Mouse (Mus musculus) macrophage (primary cell): ENCODE measurements around the gene Pcnx2. TPM values are rescaled to one million over a fixed set of nuclear protein-coding genes. Genes with fewer than 3 reads are reported as not detected.

Source experiments
- H3K27ac ChIP-seq: fragments of 350-480 bp; formaldehyde crosslinking; 2 replicates; pipeline ENCODE4 v1.9.0; 2021
- H3K36me3 ChIP-seq: fragments of 350-480 bp; formaldehyde crosslinking; 2 replicates; pipeline ENCODE4 v1.9.0; 2021; ENCODE audit errors: inconsistent target
- H3K4me3 ChIP-seq: fragments of 350-480 bp; formaldehyde crosslinking; 2 replicates; pipeline ENCODE4 v1.9.0; 2021; ENCODE audit errors: inconsistent target
- H3K79me2 ChIP-seq: fragments of 350-480 bp; formaldehyde crosslinking; 2 replicates; pipeline ENCODE4 v1.9.0; 2021; ENCODE audit errors: inconsistent target
- WGBS: methylation state at CpG from one replicate; pipeline ENCODE4 v1.1.7; 2026; ENCODE audit warnings: inconsistent platforms; ENCODE audit not compliant: missing documents; 5-methylcytosine and 5-hydroxymethylcytosine counted together
- polyA plus RNA-seq: library from polyadenylated mRNA; stranded (reverse); fragments of 250-400 nt; gene quantifications from 3 replicates; pipeline ENCODE4 v1.2.4, GENCODE M21; 2018; ENCODE audit warnings: inconsistent platforms

Pcnx2 gene
- polyA plus RNA-seq, 1 experiment from 2014 or later, result not detected

GRCm38 (mm10) chr8:125870179-125870702, 27.9 kb downstream of the Pcnx2 start:
- no peak overlapping the region for H3K4me3 ChIP-seq
- H3K79me2 ChIP-seq, result no peaks in the 10 kb centered on the region
- WGBS, result 62% methylated on average over 6 of the region's 6 CpGs
- no peaks in the 10 kb centered on the region for H3K36me3 ChIP-seq
- no peak overlapping the region for H3K27ac ChIP-seq

DNA sequence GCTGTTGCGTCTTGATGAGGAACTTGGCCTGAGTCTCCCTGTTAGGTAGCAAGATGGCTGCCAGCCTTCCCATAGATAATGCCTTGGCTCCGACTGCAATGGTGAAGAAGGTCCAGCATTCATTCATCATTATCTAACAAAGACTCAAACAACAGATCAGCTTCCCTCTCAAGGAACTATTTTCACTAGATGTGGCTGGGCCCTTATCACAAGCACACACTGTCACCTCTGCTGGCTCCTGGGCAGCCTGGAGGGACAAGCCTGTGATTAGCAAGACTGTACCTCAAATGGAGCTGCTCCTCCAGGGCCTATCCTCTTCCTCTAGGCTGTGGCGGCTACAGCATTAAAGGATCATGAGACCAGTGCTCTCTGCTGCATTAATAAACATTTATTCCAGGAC, 28.4 kb downstream of the Pcnx2 start:
- H3K36me3 ChIP-seq, result no peaks in the 10 kb centered on the region
- no peak overlapping the region for H3K27ac ChIP-seq
- WGBS, result 94% methylated on average over 3 of the region's 3 CpGs
- no peak overlapping the region for H3K4me3 ChIP-seq
- H3K79me2 ChIP-seq, result no peaks in the 10 kb centered on the region

- Histone ChIP-seq H3K79me2 (no peaks in the 10 kb centered on the region), H3K27ac (no peak overlapping the region), H3K4me3 (no peak overlapping the region), H3K36me3 (no peaks in the 10 kb centered on the region)
- WGBS, result 58% methylated on average over 7 of the region's 7 CpGs
Measured at GRCm38 (mm10) chr8:125868552-125868951, 29.6 kb downstream of the Pcnx2 start.

DNA sequence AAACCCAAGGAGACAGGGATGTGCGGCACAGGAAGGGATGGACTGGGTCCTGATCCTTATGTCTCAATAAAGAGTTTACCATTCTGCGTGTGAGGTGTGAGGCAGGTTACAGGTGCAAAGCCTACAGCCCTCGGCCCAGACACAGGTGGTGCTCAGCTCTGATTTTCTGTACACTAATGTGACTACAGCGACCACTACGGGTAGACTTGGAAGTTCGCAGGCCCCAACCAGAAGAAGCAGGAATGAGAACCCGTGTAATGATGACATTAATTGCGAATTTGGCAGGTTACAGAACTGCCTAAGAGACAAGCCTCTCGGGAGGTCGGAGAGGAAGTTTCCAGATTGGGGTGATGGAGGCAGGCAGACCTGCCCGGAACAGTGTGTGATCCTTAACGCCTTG, 32.0 kb downstream of the Pcnx2 start:
- no peak overlapping the region for H3K27ac ChIP-seq
- no peaks in the 10 kb centered on the region for H3K79me2 ChIP-seq
- no peaks in the 10 kb centered on the region for H3K36me3 ChIP-seq
- WGBS, result 70% methylated on average over 9 of the region's 12 CpGs
- no peak overlapping the region for H3K4me3 ChIP-seq

DNA sequence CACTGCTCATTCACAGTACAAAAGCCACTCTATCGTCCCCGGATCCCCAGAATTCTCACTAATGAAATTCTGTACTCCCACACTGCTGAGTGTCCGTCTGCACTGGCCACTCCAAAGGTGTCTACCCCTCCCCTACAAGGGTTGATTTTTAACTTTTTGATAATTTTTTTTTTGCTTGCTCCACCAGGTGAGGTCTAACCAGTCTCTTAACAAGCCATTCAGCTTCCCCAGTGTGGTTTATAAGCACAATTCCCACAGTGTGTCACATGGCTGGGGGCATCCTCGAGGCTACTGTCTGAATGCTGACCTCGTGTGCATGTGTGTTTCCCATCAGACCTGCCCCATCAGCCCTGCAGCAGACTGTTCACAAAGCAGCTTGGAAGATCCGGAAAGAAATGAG, 40.9 kb downstream of the Pcnx2 start:
- WGBS, result 74% methylated on average over 6 of the region's 6 CpGs
- H3K36me3 ChIP-seq, result no peaks in the 10 kb centered on the region

DNA sequence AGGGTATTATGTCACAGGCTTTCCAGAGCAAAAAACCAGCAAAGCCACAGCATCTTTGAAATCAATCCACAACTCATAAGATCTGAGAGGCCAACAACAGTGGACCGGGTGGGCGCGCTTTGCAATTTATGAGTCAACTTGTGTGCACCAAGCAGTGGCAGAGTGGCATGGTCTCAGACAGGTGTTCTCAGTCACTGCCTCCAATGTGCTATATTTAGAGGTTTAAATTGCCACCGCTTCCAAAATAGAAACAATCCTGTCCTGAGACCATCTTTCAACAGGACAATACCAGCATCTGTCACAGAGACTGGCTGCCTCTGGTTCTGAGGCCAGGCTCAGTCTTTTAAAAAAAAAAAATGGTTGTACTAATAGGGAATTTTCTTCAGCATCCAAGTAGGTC, 42.0 kb downstream of the Pcnx2 start:
- WGBS, result 87% methylated on average over 4 of the region's 4 CpGs
- H3K4me3 ChIP-seq, result no peak overlapping the region
- no peaks in the 10 kb centered on the region for H3K79me2 ChIP-seq
- no peaks in the 10 kb centered on the region for H3K36me3 ChIP-seq
- H3K27ac ChIP-seq, result no peak overlapping the region

More for the DNA sequence above, 40.9 kb downstream of the Pcnx2 start:
- Histone ChIP-seq H3K4me3 (no peak overlapping the region), H3K79me2 (no peaks in the 10 kb centered on the region), H3K27ac (no peak overlapping the region)

- Histone ChIP-seq H3K79me2 (no peaks in the 10 kb centered on the region), H3K4me3 (no peak overlapping the region), H3K36me3 (no peaks in the 10 kb centered on the region), H3K27ac (no peak overlapping the region)
- WGBS, result 82% methylated on average over 7 of the region's 7 CpGs
Measured at GRCm38 (mm10) chr8:125854379-125854778, 43.7 kb downstream of the Pcnx2 start.

DNA sequence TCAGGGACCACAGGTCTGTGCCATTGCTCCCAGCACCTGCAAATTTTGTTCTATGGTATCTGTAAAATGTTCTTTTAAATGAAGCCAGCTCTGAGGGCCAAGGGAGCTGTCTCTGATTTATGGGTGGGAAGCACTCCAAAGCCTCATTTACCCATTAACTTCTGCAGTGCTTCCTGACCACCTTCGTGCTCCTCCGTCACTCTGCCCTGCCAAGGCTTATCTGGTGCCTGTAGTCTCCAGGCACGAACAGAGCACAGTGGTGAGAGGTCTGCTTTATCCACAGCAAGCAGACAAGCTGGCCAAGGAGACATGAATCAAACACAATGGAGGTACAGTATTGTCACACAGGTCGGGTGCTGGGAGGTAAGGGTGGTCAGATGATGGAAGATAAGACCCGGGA, 44.8 kb downstream of the Pcnx2 start:
- no peak overlapping the region for H3K27ac ChIP-seq
- no peak overlapping the region for H3K4me3 ChIP-seq
- 29% methylated on average over 5 of the region's 5 CpGs for WGBS
- no peaks in the 10 kb centered on the region for H3K36me3 ChIP-seq
- H3K79me2 ChIP-seq, result no peaks in the 10 kb centered on the region

- H3K4me3 ChIP-seq, result no peak overlapping the region
Measured at GRCm38 (mm10) chr8:125849181-125849580, 48.9 kb downstream of the Pcnx2 start.

GRCm38 (mm10) chr8:125847842-125848241, 50.3 kb downstream of the Pcnx2 start:
- WGBS, result 88% methylated on average over 12 of the region's 12 CpGs
- Histone ChIP-seq H3K4me3 (no peak overlapping the region), H3K27ac (no peak overlapping the region), H3K36me3 (no peaks in the 10 kb centered on the region), H3K79me2 (no peaks in the 10 kb centered on the region)

More at GRCm38 (mm10) chr8:125849181-125849580, 48.9 kb downstream of the Pcnx2 start:
- Histone ChIP-seq H3K36me3 (no peaks in the 10 kb centered on the region), H3K79me2 (no peaks in the 10 kb centered on the region), H3K27ac (no peak overlapping the region)
- 48% methylated on average over 4 of the region's 4 CpGs for WGBS

DNA sequence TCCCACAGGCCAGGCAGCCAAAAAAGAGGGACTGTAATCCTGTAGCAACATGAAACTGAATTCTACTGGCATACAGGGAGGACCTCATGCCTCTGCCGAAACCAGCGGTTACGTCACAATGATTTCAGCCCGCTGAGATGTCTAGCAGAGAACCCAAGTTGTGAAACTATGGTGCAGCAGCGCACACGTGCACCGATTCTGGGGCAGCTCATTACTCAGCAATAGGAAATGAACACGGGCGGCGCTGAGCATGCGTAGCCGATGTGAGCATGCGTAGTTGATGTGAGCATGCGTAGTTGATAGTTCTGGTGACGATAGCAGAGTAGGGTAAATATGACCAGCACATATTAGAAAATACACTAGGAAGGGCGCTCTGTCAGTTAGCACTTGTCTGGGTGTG, 52.8 kb downstream of the Pcnx2 start:
- Histone ChIP-seq H3K79me2 (no peaks in the 10 kb centered on the region), H3K4me3 (no peak overlapping the region), H3K36me3 (no peaks in the 10 kb centered on the region), H3K27ac (no peak overlapping the region)
- WGBS, result 27% methylated on average over 14 of the region's 16 CpGs

- WGBS, result 88% methylated on average over 15 of the region's 15 CpGs
- no peak overlapping the region for H3K4me3 ChIP-seq
- no peaks in the 10 kb centered on the region for H3K79me2 ChIP-seq
- no peaks in the 10 kb centered on the region for H3K36me3 ChIP-seq
- H3K27ac ChIP-seq, result no peak overlapping the region
Measured at GRCm38 (mm10) chr8:125843122-125843836, 54.8 kb downstream of the Pcnx2 start.

- H3K36me3 ChIP-seq, result no peaks in the 10 kb centered on the region
- H3K79me2 ChIP-seq, result no peaks in the 10 kb centered on the region
- H3K4me3 ChIP-seq, result no peak overlapping the region
- no peak overlapping the region for H3K27ac ChIP-seq
- 88% methylated on average over 7 of the region's 7 CpGs for WGBS
Measured at GRCm38 (mm10) chr8:125842158-125842557, 56.0 kb downstream of the Pcnx2 start.

DNA sequence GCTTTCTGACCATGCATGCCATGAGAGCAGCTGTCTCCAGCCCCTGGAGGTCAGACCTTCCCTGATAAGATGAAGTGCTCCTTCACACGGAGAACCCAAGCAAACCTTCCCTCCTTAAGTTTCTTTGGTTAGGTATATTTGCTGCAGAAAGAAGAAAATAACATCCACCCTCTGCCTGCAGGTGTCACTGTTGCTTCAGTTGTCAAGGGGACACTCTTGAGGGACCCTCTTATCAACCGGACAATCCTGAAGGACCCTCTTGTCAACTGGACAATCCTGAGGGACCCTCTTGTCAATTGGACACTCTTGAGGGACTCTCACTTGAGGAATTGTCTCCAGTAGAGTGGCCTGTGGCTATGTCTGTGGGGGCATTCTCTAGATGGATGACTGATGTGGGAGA, 73.4 kb downstream of the Pcnx2 start:
- Histone ChIP-seq H3K27ac (no peak overlapping the region), H3K36me3 (no peaks in the 10 kb centered on the region), H3K4me3 (no peak overlapping the region), H3K79me2 (no peaks in the 10 kb centered on the region)
- 63% methylated on average over 2 of the region's 2 CpGs for WGBS

DNA sequence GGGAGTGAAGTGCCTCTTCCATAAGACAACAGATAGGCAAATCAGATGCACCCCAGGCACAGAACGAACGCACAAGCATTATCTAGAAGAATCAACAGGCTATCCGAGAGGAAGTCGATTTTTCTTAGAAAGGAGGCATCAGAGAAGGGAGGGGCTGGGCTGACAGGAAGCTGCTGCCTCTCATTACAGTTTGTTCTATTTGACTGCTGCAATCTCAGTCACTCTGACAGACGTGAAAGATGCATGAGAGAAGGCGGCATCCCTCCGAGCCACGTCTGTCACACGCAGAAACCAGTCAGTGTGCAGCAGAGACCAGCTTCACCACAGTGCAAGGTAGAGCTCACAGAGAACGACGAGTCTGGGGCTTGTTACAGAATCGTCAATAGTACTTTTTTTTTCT, 74.4 kb downstream of the Pcnx2 start:
- 33% methylated on average over 12 of the region's 12 CpGs for WGBS
- Histone ChIP-seq H3K4me3 (no peak overlapping the region), H3K27ac (no peak overlapping the region), H3K79me2 (no peaks in the 10 kb centered on the region), H3K36me3 (no peaks in the 10 kb centered on the region)

DNA sequence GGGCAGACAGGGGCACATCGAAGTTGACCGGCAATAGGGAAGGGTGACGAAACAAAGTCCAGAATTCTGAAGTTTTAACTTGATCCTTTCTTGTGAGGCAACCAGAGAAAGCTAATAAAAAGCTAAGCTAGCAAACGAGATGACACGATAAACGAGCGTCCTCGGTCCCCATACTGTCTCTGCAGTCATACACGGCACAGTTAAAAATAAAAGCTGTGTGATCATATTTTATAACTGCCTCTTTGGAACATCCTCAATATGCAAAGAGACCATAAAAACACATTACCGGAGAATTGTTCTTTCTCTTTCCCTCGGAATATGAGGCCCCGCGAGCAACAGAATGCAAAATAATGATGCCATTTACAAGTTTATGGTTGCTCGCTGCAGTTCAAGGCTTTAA, 76.1 kb downstream of the Pcnx2 start:
- no peaks in the 10 kb centered on the region for H3K79me2 ChIP-seq
- no peaks in the 10 kb centered on the region for H3K36me3 ChIP-seq
- no peak overlapping the region for H3K27ac ChIP-seq
- WGBS, result 94% methylated on average over 14 of the region's 14 CpGs
- H3K4me3 ChIP-seq, result no peak overlapping the region
